Mouse (Mus musculus) cerebellum, adult (tissue): Measurements from ENCODE around the gene Sugp2.

Experiments
- ATAC-seq: cut with Nextera tagmentation; 2 replicates; pipeline ENCODE4 v1.9.2; 2017; ENCODE audit warnings: mild to moderate bottlenecking, moderate library complexity, mixed read lengths; ENCODE audit not compliant: insufficient number of reproducible peaks, low FRiP score, low TSS enrichment

Gene Sugp2

DNA sequence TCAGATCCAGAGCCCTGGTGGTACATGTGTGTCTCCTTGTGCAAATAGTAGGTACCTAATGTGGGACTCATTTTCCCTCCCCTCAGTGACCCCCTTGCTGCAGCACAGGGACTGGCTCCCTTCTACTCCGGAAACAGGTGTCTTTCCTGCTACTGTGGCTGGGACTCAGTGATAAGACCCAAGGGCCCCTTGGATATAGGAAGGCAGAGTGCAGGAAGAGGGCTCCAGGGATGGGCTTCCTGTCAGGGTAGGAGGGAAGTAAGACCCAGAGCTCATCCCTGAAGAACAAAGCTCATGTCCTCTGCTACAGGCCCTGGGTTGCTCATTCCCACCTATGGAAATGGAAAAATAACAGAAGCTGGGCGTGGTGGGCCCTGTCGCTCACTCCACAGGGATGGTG lies 42.5 kb downstream of the Sugp2 start:
- ATAC-seq: no peak

DNA sequence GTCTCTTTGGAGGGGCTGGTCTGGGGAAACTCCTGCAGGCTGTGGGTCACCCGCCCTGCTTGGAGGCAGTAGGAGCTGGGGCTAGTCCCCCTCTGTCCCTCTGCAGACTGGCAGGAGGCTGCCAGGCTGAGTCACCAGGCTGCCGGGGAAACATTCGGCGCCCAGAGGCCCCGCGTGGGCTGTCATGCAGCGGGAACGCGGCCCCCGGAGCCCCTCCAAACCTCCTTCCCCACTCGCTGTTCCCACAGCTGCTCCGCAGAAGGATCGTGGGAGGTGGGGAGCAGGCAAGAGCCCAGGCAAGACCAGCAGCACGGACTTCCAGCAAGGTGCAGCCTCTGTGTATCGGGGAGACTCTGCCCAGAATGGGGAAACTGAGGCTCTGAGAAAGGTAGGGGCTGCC lies 44.1 kb downstream of the Sugp2 start:
- no peak for ATAC-seq

DNA sequence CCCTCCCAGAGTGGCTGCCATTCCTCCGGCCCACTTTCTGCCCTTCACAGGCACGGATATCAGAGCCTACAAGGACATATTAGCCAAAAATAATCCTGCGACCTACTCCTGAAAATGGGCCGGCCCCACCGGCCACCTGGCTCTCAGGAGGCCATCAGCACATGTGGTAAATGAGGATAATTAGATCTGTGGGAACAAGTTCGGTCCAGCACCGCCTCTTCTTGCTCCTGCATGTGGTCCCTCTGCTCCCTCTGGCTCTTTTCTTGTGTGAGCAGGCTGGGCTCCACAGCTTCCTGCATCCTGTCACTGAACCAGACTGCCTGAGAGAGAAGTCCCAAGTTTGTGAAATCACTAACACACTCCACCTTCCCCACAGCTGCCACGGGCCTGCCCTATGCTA lies 45.2 kb downstream of the Sugp2 start:
- ATAC-seq: peak; percentile 56; the same call in 1 of the 2 replicates

DNA sequence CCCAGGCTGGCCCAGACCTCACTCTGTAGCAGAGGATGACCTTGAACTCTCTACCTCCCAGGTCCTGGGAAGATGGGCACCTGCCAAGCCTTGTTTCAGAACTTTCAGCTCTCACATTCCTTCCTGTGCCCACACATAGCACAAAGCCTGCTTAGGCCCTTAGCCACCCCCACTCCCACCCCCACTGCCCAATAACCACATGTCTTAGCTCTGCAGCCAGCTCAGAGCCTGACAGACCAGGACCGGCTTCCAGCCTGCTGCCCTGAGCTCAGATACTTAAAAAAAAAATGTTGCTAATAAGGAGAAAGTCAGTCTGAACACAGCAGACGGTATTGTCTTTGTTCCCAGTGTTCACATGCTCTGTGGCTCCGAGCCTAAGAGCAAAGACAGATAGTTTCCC lies 47.0 kb downstream of the Sugp2 start:
- no peak for ATAC-seq

DNA sequence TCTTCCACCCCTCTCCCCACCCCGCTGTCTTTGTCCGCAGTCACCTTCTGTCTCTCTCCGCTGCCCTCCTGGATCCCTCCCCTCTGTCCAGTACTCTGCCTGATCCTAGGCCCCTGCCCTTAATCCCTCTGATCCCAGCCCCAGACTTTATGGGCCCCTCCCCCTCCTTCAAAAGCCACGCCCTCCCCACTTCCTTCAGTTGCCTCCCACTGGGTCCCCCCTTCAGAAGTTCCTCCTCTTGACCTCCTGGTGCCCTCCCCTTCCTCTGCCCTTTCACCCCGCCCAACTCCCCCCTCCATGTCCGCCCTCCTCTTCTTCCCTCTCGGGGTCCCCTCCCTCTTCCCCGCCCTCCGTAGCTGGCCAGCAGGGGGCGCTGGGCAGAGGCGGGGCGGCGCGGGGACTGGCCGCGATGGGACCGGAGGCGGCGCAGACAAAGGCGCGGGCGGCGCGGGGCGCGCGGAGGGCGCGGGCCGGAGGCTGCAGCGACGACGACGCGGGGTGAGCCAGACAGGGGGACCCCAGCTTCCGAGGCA lies 48.6 kb downstream of the Sugp2 start, which contains the start of gene Homer3:
TSS of gene Homer3 (plus strand) at position 225 of the 533 bp plus-strand sequence.
- ATAC-seq: 0 out of 2 replicates have a peak, but pooled peaks have one; percentile 33

DNA sequence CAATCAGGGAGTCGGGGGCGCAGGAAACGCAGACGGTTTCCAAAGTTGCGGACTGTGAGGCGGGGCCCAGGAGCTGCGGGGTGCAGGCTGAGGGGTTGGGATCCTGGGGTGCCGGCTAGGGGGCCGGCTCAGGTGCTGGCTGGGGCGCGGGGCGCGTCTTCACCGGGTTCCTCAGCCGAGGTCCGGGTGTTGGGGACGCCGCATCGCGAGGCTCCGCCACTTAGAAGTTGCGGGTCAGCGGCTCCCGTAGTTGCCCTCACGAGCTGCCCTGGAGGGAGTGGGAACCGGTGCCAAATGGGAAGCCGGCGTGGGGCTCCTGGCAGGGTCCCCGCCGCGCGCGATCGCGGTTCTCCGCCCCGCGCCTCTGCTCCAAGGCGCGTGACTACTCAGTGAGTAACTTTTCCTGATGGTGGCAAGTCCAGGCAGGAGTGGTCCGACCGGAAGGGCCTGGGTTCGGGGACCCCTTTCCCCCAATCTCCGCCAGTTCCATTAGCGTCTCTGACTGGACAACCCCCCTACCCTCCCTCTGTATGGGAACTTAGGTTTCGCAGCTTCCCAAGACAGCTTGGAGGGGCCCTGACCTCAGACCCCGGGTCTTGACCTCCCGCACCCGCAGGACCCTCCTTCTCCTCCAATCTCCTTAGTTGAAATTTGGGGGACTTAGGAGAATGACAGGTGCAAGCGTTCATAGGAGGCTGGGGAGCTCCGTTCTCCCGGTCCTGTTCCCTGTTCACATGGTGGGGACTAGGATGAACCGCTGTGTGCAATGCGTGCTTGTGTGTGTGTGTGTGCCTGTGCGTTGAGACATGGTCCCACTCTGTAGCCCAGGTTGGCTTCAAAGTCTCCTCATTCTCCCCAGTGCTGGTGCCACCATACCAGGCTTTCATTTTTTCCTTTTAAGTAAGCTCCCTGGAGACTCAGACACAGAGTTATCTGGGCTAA lies 49.4 kb downstream of the Sugp2 start:
- ATAC-seq: no peak

DNA sequence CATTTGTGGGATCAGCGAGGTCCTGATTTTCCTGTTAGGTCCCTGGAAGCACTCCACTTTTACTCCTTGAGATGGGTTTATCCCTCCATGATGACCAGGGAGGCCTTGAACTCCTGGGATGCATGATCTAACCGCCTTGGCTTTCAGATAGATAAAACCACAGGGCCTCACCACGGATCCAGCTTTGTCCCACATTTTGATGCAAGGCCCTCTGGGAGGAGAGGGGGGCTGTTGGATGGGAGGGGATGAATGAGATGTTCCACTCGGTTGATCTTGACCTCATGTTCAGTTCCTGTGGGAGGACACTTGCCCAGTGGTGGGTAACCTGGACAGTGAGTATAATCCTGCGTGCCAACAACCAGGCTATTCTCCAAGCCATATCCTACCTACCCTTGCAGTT lies 50.4 kb downstream of the Sugp2 start:
- ATAC-seq: no peak

DNA sequence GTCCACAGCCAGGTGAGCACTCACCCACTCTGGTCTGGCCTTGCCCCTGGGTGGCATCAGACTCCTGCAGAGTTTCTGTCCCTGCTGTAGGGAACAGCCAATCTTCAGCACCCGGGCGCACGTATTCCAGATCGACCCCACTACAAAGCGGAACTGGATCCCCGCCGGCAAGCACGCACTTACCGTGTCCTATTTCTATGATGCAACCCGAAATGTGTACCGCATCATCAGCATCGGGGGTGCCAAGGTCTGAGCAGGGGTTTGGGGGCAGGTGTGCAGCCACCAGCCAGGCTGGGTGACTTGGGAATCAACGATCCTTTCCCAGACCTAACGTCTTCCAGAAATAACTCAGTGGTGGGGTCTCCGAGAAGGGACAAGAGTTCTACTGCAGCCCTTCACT lies 51.3 kb downstream of the Sugp2 start:
- ATAC-seq: no peak

DNA sequence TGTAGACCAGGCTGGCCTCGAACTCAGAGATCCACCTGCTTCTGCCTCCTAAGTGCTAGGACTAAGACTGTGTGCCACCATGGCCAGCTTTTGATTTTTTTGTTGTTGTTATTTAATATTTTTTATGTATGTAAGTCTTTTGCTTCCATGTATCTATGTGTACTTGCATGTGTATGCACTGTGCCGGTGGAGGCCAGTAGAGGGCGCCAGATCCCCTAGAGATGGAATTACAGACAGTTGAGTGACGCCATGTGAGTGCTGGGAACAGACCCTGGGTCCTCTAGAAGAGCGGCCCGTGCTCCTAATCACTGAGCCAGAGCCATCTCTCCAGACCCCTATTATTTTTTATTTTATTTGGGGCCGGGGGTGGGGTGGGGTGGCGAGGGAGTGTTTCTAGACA lies 52.7 kb downstream of the Sugp2 start:
- ATAC-seq: no peak

DNA sequence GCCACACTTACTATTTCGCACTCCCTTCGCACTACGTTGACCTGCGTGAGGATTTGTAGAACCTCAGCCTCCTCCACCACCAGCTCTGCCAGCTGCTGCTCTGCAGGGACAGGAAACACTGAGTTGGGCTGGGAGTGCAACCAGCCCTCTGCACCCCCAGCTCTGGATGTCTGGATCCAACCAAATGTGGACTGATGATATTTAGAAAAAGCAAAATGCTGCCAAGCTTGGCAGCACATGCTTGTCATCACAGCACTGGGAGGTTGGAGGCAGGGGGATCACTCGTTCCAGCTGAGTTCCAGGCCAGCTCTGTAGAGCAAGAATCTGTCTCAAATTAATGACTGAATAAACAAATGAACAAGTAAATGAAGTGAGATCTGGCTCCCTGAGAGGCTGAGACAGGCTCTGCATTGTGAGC lies 60.0 kb downstream of the Sugp2 start:
- ATAC-seq: no peak

DNA sequence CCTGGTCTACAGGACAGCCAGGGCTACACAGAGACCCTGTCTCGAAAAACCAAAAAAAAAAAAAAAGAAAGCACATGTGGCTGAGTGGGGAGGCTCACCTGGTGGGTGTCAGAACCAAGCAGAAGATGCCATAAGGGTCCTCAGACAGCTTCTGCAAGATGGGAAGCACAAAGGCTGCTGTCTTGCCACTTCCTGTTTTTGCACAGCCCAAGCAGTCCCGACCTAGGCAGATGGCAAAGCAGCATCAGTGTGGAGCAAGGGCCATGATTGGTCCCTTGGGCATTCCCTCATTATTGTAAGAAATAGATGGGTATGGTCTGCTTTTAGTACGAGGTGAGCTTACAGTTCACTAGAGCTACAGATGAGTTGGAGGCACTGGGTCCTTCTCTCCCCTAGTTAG lies 66.9 kb downstream of the Sugp2 start:
- ATAC-seq: no peak

DNA sequence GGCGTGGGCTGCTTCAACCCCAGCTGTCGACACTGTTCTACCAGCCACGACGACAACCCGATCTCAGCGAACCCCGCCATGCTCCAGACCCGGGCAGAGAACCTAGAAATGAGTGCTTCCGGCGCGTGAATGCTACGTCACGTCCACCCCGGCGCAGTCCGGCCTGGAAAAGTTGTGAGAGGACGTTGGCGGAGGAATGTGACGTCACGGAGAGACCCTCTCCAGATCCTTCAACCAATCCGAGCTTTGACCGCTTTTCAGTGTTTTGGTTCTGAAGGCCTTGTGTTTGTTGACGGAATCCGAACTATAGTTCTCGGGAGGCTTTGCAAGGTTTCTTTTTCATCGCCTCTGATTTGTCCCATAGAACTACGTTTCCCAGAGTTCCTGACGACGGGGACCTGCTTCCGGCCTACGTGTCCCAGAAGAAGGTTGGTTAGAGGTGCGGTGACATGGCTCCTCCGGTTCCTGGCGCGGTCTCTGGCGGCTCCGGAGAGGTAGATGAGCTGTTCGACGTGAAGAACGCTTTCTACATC lies 68.4 kb downstream of the Sugp2 start, which contains the start of the genes Ddx49 and Cope:
TSS of gene Ddx49 (minus strand) at position 132 of the 533 bp plus-strand sequence.
TSS of gene Cope (plus strand) at position 161 of the 533 bp plus-strand sequence.
- peak; percentile 90 for ATAC-seq

DNA sequence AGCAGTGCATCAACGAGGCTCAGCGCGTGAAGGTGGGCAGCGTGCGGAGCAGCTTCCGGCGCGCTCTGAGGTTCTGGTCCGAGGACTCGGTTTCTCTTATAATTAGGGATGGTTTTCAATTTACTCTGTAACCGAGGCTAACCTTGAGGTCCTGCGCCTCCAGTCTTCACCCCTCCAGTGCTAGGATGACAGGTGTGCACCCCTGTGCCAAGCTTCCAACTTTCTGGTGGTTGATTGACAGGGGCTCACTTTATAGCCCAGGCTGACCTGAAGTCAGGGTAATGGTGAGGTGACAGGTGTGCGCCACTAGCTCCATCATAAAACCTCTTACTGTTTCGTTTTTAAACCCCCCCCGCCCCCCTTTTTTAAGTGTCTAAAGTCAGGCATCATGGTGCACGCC lies 68.9 kb downstream of the Sugp2 start:
- no peak; the same call in 1 of the 2 replicates for ATAC-seq

DNA sequence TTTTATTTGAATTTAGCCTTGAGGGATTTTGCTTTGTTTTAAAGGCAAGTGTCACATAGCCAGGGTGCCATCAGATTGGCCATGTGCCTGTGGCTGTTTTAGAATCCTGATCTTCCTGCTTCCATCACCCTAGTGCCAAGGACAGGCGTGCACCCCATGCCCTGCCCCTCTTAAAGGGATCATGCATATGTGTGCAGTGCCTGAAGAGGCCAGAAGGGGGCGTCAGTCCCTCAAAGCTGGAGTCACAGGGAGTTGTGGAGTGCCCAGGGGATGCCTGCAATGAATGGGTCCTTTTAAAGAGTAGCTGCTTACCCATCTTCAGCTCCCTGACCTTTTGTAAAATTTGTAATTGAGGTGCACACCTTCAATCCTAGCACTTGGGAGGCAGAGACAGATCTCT lies 75.3 kb downstream of the Sugp2 start:
- no peak for ATAC-seq

DNA sequence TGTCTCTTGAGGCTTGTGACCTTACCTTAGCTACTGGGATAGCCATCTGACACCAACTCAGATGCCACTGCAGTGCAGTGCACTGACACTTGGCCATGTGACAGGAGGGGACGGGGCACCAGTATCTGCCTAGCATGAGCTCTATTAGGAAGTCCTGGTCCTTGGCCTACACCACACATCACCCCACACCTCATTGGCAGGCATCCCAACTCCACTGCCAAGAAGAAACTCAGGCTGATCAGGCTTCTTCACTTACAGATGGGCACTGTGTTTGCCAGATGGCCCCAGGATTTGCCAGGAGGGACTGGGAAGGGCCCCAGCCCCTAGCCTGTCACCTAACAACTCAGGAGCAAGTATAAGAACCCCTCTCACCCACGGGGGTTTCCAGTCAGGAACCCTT lies 79.4 kb downstream of the Sugp2 start:
- no peak for ATAC-seq

DNA sequence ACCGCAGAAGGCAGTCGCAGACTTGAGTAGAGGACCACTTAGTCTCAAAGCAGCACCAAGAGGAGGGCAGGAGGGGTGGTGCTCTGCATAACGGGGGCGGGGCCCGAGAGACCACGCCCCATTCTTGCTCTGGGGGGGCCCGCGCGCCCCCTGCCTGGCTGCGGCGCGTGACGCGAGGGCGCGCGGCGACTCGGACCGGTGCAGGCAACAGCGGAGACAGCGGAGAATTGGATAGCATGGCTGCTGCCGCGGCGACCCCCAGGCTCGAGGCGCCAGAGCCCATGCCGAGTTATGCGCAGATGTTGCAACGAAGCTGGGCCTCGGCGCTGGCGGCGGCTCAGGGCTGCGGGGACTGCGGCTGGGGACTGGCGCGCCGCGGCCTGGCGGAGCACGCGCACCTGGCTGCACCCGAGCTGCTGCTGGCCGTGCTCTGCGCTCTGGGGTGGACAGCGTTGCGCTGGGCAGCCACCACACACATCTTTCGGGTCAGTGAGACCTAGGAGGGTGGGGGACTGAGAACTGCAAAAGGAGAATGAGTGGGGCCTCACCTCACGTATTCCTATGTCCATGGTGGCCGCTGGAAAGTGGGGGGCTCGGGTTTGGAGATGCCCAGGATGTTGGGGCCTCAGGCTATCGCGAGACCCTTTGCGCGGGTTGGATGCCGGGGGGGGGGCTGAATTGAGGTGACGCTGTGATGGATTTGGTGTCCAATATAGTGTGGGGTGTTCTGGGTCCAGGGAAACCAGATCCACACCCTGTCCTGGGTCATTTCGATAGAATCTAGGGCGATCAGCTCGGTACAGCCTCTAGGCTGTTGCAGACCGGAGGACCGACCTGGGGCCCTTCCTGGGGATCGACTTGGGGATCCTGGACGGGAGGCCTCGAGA lies 81.8 kb downstream of the Sugp2 start, which contains the start of gene Cers1:
TSS of gene Cers1 (plus strand) at position 152 of the 887 bp plus-strand sequence.
- peak; percentile 23; the same call in 1 of the 2 replicates for ATAC-seq

DNA sequence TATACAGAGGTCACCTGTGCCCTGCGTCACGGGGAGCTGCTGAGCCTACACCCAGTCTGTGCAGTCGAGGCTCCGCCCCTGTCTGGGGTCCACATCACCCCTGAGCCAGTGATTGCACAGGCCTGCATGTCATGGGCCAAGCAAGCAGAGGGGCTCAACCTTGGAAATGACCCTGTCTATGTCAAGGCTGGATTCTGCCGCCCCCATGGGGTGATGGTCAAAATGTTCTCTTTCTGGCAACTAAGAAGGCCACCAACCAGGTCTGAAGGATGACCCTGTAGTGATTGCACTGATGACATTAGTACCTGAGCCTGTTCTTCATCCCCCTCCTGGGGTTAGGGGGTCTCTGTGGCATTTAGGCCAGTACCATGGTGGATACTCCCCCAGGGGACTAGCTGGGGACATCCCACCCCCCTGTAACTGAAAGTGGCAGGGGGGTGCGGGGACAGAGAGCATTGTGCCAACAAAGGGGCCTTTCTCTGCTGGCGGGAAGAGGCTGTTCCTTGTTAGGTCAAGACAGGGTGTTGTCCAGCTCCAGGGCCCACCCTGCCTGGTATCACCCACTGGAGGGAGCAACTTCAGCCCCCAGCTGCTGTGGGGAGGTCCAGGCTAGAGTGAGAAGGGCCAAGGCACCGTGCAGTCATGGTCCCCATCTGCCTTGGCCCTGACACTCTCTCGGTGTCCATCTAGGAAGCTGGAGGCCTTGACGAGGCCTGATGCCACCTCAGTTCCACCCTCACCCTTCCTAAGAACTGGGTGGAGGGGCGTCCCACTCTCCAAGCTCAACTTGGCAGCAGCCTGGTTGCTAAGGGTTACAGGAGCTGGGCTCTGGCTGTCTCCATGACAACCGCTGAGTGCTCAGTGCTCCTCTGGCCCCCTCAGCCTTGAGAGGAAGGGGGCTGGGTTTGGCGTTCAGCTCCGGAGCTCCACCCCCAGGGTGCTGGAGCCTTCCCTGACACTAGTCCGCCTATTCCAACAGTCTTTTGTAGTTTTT lies 82.8 kb downstream of the Sugp2 start:
- ATAC-seq: peak; percentile 42

DNA sequence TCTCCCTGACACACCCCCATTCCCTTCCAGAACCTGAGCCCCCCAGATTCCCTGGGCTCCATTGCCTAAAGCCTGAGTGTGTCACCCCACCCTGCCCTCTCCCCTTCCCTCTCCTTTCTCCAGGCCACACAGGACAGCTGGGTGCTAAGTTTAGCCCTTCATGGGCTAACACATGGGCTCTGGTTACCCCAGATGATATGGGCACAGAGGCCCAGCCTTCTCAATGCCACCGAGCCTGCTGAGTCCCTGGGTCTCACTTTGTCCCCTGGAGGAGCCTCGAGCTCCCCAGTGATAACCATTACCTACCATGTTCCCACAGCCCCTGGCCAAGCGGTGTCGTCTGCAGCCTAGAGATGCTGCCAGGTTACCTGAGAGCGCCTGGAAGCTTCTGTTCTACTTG lies 83.8 kb downstream of the Sugp2 start:
- ATAC-seq: no peak

DNA sequence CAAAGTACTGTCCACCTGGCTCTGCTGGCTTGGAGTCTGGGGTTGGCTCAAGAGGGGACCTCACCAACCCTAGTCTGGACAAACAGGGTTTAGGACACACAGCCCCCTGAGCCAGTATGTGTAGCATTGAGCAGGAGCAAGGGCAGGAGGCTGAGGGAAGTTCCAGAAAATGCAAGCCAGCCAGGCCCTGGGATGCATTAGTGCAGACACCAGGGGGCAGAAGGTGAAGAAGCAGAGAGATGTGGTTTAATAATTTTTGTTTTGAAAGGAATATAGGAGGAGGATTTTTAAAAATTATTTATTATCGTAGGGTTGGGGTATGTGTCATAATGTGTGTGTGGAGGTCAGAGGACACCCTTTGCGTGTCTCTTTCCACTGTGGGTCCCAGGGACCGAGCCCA lies 89.7 kb downstream of the Sugp2 start:
- no peak for ATAC-seq
